Mouse (Mus musculus) layer of hippocampus, adult 6 months (tissue): ENCODE data around the gene Man2c1. TPM values are rescaled to one million over a fixed set of nuclear protein-coding genes. Genes with fewer than 3 reads are reported as not detected.

Source experiments
- long read RNA-seq, 2 experiments: library from polyadenylated mRNA; unstranded; transcript quantifications; one replicate each; pipeline ENCODE4 v2.0.0; 2019 to 2020
- polyA plus RNA-seq: library from polyadenylated mRNA; unstranded; fragments of <200 nt; fragmentation: Nextera tagmentation; gene quantifications from 2 replicates; pipeline ENCODE4 v1.2.3, GENCODE M21; 2021

Man2c1 gene
- polyA plus RNA-seq = 16.8 and 17.6 TPM in 2 replicates
- long read RNA-seq, experiment 1, transcript Man2c1-211 (26 exons, 3,820 nt) = major isoform, 11 of 24 reads
- long read RNA-seq, experiment 1, partial matches to known transcripts = 10 of 24 reads
- long read RNA-seq, experiment 1, other reads (novel, unspliced or antisense) = 2 of 24 reads
- long read RNA-seq, experiment 2, transcript Man2c1-211 (26 exons, 3,820 nt) = major isoform, 139 of 220 reads
- long read RNA-seq, experiment 2, partial matches to known transcripts = 25 of 220 reads
- long read RNA-seq, experiment 2, other reads (novel, unspliced or antisense) = 56 of 220 reads

DNA sequence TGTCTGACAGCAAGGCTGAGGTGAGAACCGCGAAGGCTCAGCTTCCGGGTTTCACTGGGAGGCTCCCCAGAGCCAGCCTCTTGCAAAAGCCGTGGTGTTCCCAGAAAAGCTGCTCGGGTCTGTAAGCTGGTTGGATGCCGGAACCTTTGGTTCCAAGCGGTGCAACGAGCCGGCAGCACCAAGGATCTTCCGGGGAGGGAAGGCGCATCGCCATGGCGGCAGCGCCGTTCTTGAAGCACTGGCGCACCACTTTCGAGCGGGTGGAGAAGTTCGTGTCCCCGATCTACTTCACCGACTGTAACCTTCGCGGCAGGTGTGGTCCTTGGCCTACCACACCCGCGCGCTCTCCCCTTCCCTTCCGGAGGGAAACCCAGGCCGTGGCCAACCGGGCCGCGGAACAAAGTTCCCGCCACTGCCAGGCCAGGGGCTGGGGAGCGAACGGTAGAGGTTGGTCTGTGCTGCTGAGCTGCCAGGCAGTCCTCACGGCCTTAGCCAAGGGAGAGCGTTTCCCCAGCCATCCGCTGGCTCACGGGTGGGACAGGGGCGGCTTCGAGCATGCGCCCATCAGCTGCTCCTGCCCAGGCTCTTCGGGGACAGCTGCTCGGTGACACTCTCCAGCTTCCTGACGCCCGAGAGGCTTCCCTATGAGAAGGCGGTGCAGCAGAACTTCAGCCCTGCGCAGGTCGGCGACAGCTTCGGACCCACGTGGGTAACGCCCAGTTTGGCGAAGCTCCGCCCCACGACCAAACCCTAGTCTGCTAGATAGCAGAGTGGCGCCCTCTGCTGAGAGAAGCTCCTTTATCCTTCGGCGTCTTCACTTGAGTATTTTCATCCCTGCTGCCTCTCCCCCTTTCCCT lies at the start of gene Man2c1:
TSS of gene Man2c1 (plus strand) at position 114 of the 857 bp plus-strand sequence.

GRCm38 (mm10) chr9:57148144-57148878 lies 17.8 kb downstream of the Man2c1 start, which contains the start of gene Neil1:
TSS of gene Neil1 (minus strand) at chr9:57148305.

GRCm38 (mm10) chr9:57158013-57158470 lies 27.6 kb downstream of the Man2c1 start, which contains the start of gene Commd4:
TSS of gene Commd4 (minus strand) at chr9:57158331.

Other genes with a start within 250 kb of the Man2c1 start
- 3.8 and 4.0 TPM in 2 replicates for gene Snx33, start 202.3 kb upstream of the Man2c1 start, polyA plus RNA-seq
- gene Imp3, start 193.2 kb upstream of the Man2c1 start, polyA plus RNA-seq = 88.0 and 89.6 TPM in 2 replicates
- 18.0 and 19.7 TPM in 2 replicates for gene Snupn, start 179.8 kb upstream of the Man2c1 start, polyA plus RNA-seq
- 9.2 and 10.4 TPM in 2 replicates for gene Ptpn9, start 135.8 kb upstream of the Man2c1 start, polyA plus RNA-seq
- gene Sin3a, start 58.6 kb upstream of the Man2c1 start, polyA plus RNA-seq = 3.8 and 6.9 TPM in 2 replicates
- 3.7 and 4.5 TPM in 2 replicates for gene Neil1, start 17.6 kb downstream of the Man2c1 start, polyA plus RNA-seq
- 147 and 148 TPM in 2 replicates for gene Commd4, start 27.6 kb downstream of the Man2c1 start, polyA plus RNA-seq
- 0.05 TPM in 1 of 2 replicates, not detected in the other for gene Trcg1, start 105.9 kb downstream of the Man2c1 start, polyA plus RNA-seq
- gene 1700017B05Rik, start 131.9 kb downstream of the Man2c1 start, polyA plus RNA-seq = 6.9 and 7.8 TPM in 2 replicates